Mouse (Mus musculus) naive thymus-derived CD4-positive, alpha-beta T cell, adult 2 months (primary cell): ENCODE data around the gene Daglb.
"Not testable (repeated sequence)": the region's sequence is repeated elsewhere in the genome, so short reads cannot be mapped to it uniquely, and the experiment has no call there.

Experiments used
- DNase-seq: peaks from one replicate; pipeline ENCODE4 v3.0.0-alpha.2; 2011; ENCODE audit warnings: low read depth

Daglb gene

GRCm38 (mm10) chr5:143487193-143487592, 22.8 kb downstream of the Daglb start:
- no peak for DNase-seq

GRCm38 (mm10) chr5:143487998-143488397, 23.6 kb downstream of the Daglb start:
- no peak for DNase-seq

- DNase-seq, result no peak
Observed at GRCm38 (mm10) chr5:143489749-143490342, 25.5 kb downstream of the Daglb start.

- no peak for DNase-seq
Observed at GRCm38 (mm10) chr5:143491736-143492135, 27.4 kb downstream of the Daglb start.

GRCm38 (mm10) chr5:143493163-143493562, 28.8 kb downstream of the Daglb start:
- no peak for DNase-seq

- no peak for DNase-seq
Observed at GRCm38 (mm10) chr5:143495708-143496107, 31.3 kb downstream of the Daglb start.

- DNase-seq, result no peak
Observed at GRCm38 (mm10) chr5:143497451-143497850, 33.1 kb downstream of the Daglb start.

- no peak for DNase-seq
Observed at GRCm38 (mm10) chr5:143499197-143499596, 34.8 kb downstream of the Daglb start.

GRCm38 (mm10) chr5:143499686-143500085, 35.3 kb downstream of the Daglb start:
- no peak for DNase-seq

- not testable (repeated sequence) for DNase-seq
Observed at GRCm38 (mm10) chr5:143500711-143501110, 36.3 kb downstream of the Daglb start.

- no peak for DNase-seq
Observed at GRCm38 (mm10) chr5:143501140-143501539, 36.8 kb downstream of the Daglb start.

- DNase-seq, result no peak
Observed at GRCm38 (mm10) chr5:143501649-143502048, 37.3 kb downstream of the Daglb start.

GRCm38 (mm10) chr5:143502899-143503557, 38.6 kb downstream of the Daglb start:
- no peak for DNase-seq

- DNase-seq, result no peak
Observed at GRCm38 (mm10) chr5:143503740-143504139, 39.4 kb downstream of the Daglb start.

GRCm38 (mm10) chr5:143504453-143504852, 40.1 kb downstream of the Daglb start:
- peak; percentile 73 for DNase-seq

- DNase-seq, result no peak
Observed at GRCm38 (mm10) chr5:143505056-143505455, 40.7 kb downstream of the Daglb start.

- no peak for DNase-seq
Observed at GRCm38 (mm10) chr5:143505545-143505944, 41.2 kb downstream of the Daglb start.

GRCm38 (mm10) chr5:143509294-143509693, 44.9 kb downstream of the Daglb start:
- DNase-seq, result no peak

GRCm38 (mm10) chr5:143509737-143510136, 45.4 kb downstream of the Daglb start:
- DNase-seq, result no peak

- no peak for DNase-seq
Observed at GRCm38 (mm10) chr5:143511577-143511976, 47.2 kb downstream of the Daglb start.

- no peak for DNase-seq
Observed at GRCm38 (mm10) chr5:143512305-143512704, 47.9 kb downstream of the Daglb start.

GRCm38 (mm10) chr5:143514878-143515277, 50.5 kb downstream of the Daglb start:
- DNase-seq, result no peak

GRCm38 (mm10) chr5:143517005-143517404, 52.6 kb downstream of the Daglb start:
- no peak for DNase-seq

- no peak for DNase-seq
Observed at GRCm38 (mm10) chr5:143517436-143517835, 53.1 kb downstream of the Daglb start.
